Mouse (Mus musculus): ENCODE data around the gene Pigq.

Gene Pigq

GRCm38 (mm10) chr17:25958771-25959494, 14.2 kb upstream of the Pigq start:
- DNase-seq (ENCODE audit: extremely low spot score, low spot score) = no peak

DNA sequence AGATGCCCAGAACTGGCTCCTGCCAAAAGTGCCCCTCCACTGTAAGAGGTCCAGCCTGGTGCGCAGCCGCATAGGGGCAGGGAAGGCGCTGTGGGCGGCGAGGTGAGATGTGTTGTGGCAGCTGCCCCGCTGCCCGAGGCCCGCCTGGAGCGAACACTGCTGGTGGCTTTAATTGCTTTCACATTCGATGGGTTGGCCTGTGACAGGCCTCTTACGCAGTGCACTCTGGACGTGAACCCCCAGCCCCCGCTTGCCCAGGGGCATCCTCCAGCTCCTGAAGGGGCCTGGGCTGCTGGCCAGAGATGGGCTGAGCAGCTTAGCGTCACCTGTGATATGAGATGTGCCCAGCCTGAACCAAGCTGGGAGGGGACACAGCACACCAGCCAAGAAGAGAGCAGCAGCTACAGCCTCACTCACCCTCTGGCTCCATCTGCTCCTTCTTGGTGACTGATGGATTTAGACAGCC, 12.9 kb upstream of the Pigq start:
- no peak for DNase-seq (ENCODE audit: extremely low spot score, low spot score)

- no peak for DNase-seq (ENCODE audit: extremely low spot score, low spot score)
Observed at GRCm38 (mm10) chr17:25956631-25957030, 11.9 kb upstream of the Pigq start.

DNA sequence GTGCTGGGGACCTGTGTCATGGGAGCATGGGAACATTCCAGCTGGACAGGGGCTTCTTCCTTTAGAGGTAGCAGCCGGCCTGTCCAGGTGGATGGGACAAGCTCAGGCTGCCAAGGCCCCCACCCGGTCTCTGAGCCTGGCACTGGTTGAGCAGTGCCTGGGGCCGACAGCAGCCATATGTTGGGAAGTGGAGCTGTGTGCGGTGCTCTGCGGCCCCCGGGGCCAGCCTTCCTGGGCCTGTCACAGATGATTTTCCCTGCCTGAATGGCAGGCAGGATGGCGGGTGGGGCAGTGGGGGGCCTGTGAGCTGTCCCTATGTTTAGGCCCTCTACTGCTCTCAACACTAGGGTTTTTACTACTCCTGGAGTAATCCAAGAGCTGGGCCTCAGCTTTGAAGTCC, 11.5 kb upstream of the Pigq start:
- no peak for DNase-seq (ENCODE audit: extremely low spot score, low spot score)

GRCm38 (mm10) chr17:25955736-25956135, 11.0 kb upstream of the Pigq start:
- DNase-seq (ENCODE audit: extremely low spot score, low spot score) = no peak

- no peak for DNase-seq (ENCODE audit: extremely low spot score, low spot score)
Observed at GRCm38 (mm10) chr17:25954671-25955070, 9.9 kb upstream of the Pigq start.

- DNase-seq (ENCODE audit: extremely low spot score, low spot score) = no peak
Observed at GRCm38 (mm10) chr17:25953161-25953560, 8.4 kb upstream of the Pigq start.

GRCm38 (mm10) chr17:25951803-25952623, 7.3 kb upstream of the Pigq start, which contains the start of gene A930017K11Rik:
A930017K11Rik (minus strand) TSS chr17:25952565.
- peak; percentile 38 for DNase-seq (ENCODE audit: extremely low spot score, low spot score)

DNA sequence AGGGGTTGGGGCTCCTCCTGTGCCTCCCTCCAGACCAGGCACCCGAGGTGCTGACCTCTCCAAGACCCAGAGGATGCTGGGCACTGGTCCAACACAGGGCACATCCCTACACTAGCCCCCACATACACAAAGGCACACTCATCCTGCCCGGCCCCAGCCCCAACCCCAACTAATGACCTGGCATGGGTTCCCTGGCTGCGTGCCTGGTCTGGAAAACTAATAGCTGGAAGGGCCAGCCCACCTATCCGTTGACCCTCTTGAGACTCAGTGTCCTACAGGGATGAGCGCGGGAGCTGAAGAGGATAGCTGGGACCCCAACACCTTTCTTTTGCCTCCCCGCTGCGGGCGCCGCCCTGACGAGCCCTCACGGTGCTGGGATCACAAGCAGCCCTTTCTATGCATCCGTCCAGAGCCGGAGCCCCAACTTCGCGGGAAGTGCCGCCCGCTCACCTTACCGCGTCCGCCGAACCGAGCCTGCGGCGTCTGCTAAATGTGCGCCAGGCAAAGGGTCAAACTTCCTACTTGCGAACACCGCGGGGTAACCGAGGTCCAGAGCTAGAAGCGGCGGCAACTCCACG, 6.6 kb upstream of the Pigq start:
- no peak for DNase-seq (ENCODE audit: extremely low spot score, low spot score)

GRCm38 (mm10) chr17:25950706-25951105, 6.0 kb upstream of the Pigq start:
- no peak for DNase-seq (ENCODE audit: extremely low spot score, low spot score)

- DNase-seq (ENCODE audit: extremely low spot score, low spot score) = no peak
Observed at GRCm38 (mm10) chr17:25949981-25950380, 5.2 kb upstream of the Pigq start.

GRCm38 (mm10) chr17:25948051-25948450, 3.3 kb upstream of the Pigq start:
- DNase-seq (ENCODE audit: extremely low spot score, low spot score) = no peak

GRCm38 (mm10) chr17:25947576-25947975, 2.8 kb upstream of the Pigq start:
- DNase-seq (ENCODE audit: extremely low spot score, low spot score) = no peak

DNA sequence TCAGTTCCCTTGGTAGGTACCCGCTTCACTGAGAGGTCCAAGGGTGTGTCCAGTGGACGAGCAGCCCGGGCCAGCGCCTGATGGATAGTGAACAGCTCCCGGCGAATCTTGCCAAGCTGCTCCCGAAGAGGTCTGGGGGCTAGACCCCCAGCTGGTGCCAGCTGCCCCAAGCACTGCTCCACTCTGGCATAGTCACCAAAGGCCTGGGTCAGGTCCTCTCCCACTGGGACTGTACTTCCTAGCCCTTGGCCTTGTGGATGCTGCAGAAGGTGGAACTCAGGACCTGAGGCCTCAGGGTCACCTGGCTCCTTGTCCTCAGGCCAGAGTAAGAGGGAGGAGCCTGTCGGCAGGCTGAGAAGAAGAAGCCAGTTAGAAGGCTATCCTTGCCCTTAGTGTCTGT, 2.2 kb upstream of the Pigq start:
- no peak for DNase-seq (ENCODE audit: extremely low spot score, low spot score)

- DNase-seq (ENCODE audit: extremely low spot score, low spot score) = no peak
Observed at GRCm38 (mm10) chr17:25946349-25946748, 1.6 kb upstream of the Pigq start.

DNA sequence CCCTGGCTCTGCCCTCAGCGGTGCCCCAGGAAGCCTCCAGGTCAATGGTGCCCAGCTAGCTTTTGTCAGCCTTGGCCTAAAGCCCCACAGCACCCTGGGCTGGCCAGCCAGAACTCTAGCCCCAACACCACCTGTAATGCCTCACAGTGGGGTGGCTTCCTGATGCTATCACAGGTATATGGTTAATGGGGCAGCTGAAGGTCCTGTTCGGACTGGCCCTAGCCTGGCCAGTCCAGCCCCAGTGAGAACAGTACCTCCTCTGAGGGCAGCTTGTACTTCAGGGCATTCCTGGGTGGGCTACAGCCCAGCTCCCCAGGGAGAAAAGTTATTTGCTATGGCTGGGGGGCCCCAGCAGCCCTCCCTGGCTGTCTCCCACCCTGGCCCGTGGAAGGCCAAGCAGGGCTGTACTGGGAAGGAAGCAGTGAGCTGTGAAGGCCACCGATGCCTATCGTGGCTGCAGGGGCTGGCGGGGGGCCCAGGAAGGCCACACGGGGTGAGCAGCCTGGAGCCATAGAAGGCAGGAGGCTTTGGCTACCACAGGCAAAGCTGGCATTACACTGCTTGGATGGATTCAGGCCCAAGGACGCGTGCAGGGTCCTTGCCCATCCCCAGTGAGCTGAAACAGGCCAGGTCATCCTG, 900 bp upstream of the Pigq start:
- no peak for DNase-seq (ENCODE audit: extremely low spot score, low spot score)

GRCm38 (mm10) chr17:25943769-25944168, 967 bp downstream of the Pigq start:
- no peak for DNase-seq (ENCODE audit: extremely low spot score, low spot score)

- DNase-seq (ENCODE audit: extremely low spot score, low spot score) = no peak
Observed at GRCm38 (mm10) chr17:25943221-25943620, 1.5 kb downstream of the Pigq start.

DNA sequence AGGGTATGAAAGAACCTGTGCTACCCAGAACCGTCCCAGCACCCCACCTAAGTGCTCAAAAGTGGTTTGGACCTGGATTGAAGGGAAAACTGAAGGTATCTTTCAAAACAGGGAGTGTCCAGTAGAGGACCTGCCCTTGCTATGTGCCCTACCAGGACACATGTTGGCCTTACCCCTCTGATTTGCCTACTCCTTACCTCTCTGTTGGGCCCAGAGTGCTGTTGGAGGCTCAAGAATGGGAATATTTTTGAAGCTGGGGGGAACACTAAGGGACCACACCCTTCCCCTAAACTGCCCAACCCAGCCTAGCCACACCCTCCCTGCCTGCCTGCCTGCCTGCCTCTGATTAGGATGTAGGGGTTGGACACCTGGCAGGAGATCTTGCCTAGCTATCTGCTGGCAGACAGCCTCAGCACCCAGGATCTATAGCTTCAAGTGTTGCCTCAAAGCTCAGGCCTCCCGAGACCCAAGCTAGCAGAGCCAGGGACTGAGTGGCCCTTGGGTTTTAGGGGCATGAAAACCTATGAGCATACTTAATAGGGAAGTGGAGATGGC, 2.1 kb downstream of the Pigq start:
- DNase-seq (ENCODE audit: extremely low spot score, low spot score) = no peak

DNA sequence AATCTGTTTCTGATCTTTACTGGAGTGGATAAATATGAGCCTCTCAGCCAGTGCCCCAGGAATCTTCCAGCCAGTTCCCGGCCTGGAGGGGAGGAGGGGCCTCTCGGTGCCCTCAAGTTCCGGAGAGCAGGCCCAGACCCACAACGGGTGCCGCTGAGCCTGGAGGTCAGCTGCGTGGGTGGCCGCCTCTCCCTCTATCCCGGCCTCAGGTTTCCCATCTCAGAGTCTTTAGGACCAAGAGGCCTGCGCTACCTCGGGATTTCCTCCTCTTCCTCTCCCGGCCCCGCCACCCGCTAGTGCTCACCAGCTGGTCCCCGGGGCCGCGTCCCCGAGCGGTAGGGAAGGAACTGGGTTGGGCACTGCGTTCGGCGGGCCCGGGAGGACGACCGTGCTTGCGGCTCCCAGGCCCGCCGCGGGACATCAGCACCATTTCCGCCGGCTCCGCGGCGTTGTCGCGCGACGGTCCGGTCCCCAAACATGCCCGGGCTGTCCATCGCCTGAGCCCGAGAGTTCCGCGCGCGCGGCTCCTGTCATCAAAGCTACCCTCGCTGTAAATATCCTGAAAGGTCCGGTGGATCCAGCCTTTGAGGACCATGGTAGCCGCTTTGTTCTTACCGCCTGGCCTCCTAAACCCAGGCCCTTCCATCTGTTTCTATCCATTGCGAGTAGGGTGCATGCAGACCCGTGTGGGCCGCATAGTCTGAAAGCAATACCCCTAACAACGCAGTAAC, 3.1 kb downstream of the Pigq start:
- peak; percentile 83 for DNase-seq (ENCODE audit: extremely low spot score, low spot score)

DNA sequence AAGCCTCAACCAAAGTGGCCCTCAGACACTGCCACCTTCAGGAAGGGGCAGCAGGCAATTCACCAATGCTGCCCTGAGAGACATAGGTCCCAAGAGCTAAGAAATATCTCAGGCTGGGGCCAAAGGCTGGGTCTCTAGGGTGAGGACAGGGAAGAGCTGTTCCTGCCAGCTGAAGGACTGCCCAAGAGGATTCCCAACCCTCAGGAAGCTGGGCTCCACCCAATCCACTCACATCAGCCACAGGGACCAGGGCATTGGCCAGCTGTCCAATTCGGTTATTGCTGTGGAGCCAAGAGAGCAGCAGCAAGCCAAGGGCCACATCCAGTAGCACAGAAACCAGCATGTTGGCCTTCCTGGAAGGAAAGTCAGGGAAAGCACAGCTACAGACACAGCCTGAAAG, 10.2 kb downstream of the Pigq start:
- DNase-seq (ENCODE audit: extremely low spot score, low spot score) = no peak

Data from neural tube, embryonic 10.5 days (tissue).